Mouse (Mus musculus): Measurements from ENCODE around the gene Cdk6. TPM values are rescaled to one million over a fixed set of nuclear protein-coding genes. Genes with fewer than 3 reads are reported as not detected.

Gene Cdk6
- polyA plus RNA-seq, 1 experiment from 2014 or later, result 11.8 TPM

- Histone ChIP-seq H3K9ac (no peak overlapping the region), H3K36me3 (replicated peaks; ENCODE audit: control insufficient read depth, insufficient read depth) (no peaks in the 10 kb centered on the region), H3K4me3 (replicated peaks; ENCODE audit: low read length) (no peak overlapping the region), H3K9me3 (ENCODE audit: control insufficient read depth, low read length) (no peaks in the 10 kb centered on the region), H3K4me2 (replicated peaks) (no peak overlapping the region), H3K27ac (no peak overlapping the region), H3K4me1 (replicated peaks; ENCODE audit: control insufficient read depth, insufficient read depth, low read length) (no peaks in the 10 kb centered on the region), H3K27me3 (ENCODE audit: control insufficient read depth, insufficient read depth, low read length) (no peaks in the 10 kb centered on the region)
- ATAC-seq (ENCODE audit: low FRiP score) (no peak), DNase-seq (ENCODE audit: low spot score) (no peak)
- WGBS, result 67% methylated on average over 11 of the region's 11 CpGs
Observed at GRCm38 (mm10) chr5:3538505-3539472, 197.5 kb downstream of the Cdk6 start.

- Histone ChIP-seq H3K4me1 (replicated peaks; ENCODE audit: control insufficient read depth, insufficient read depth, low read length) (peaks cover 13% of the 10 kb centered on the region; the same call in 1 of the 2 replicates), H3K9ac (no peak overlapping the region), H3K36me3 (replicated peaks; ENCODE audit: control insufficient read depth, insufficient read depth) (no peaks in the 10 kb centered on the region), H3K9me3 (ENCODE audit: control insufficient read depth, low read length) (no peaks in the 10 kb centered on the region), H3K27me3 (ENCODE audit: control insufficient read depth, insufficient read depth, low read length) (no peaks in the 10 kb centered on the region), H3K27ac (no peak overlapping the region), H3K4me2 (replicated peaks) (no peak overlapping the region), H3K4me3 (replicated peaks; ENCODE audit: low read length) (no peak overlapping the region)
- DNase-seq (ENCODE audit: low spot score), result no peak
- no peak for ATAC-seq (ENCODE audit: low FRiP score)
- WGBS, result 86% methylated on average over 6 of the region's 6 CpGs
Observed at GRCm38 (mm10) chr5:3541871-3542270, 200.6 kb downstream of the Cdk6 start.

- Histone ChIP-seq H3K9me3 (ENCODE audit: control insufficient read depth, low read length) (no peaks in the 10 kb centered on the region), H3K27me3 (ENCODE audit: control insufficient read depth, insufficient read depth, low read length) (no peaks in the 10 kb centered on the region), H3K4me1 (replicated peaks; ENCODE audit: control insufficient read depth, insufficient read depth, low read length) (peaks cover 13% of the 10 kb centered on the region; the same call in 1 of the 2 replicates), H3K4me3 (replicated peaks; ENCODE audit: low read length) (peak within 1 kb of the TSS; percentile 87), H3K9ac (peak within 1 kb of the TSS; percentile 87), H3K36me3 (replicated peaks; ENCODE audit: control insufficient read depth, insufficient read depth) (no peaks in the 10 kb centered on the region), H3K27ac (peak within 1 kb of the TSS; percentile 88), H3K4me2 (replicated peaks) (peak within 1 kb of the TSS; percentile 54)
- ATAC-seq (ENCODE audit: low FRiP score) (peak; percentile 97), DNase-seq (ENCODE audit: low spot score) (peak; percentile 97)
- under 1% methylated on average over 76 of the region's 80 CpGs for WGBS
Observed at GRCm38 (mm10) chr5:3543629-3544479, 202.6 kb downstream of the Cdk6 start, which contains the start of gene Fam133b. Fam133b (plus strand) TSS chr5:3543833.

GRCm38 (mm10) chr5:3544480-3544769 lies 203.1 kb downstream of the Cdk6 start:
- Histone ChIP-seq H3K9me3 (ENCODE audit: control insufficient read depth, low read length) (no peaks in the 10 kb centered on the region), H3K36me3 (replicated peaks; ENCODE audit: control insufficient read depth, insufficient read depth) (no peaks in the 10 kb centered on the region), H3K4me3 (replicated peaks; ENCODE audit: low read length) (peak overlapping the region; percentile 87), H3K9ac (peak overlapping the region; percentile 87), H3K4me1 (replicated peaks; ENCODE audit: control insufficient read depth, insufficient read depth, low read length) (peaks cover 13% of the 10 kb centered on the region; the same call in 1 of the 2 replicates), H3K27me3 (ENCODE audit: control insufficient read depth, insufficient read depth, low read length) (no peaks in the 10 kb centered on the region), H3K27ac (no peak overlapping the region), H3K4me2 (replicated peaks) (peak overlapping the region; percentile 54)
- ATAC-seq (ENCODE audit: low FRiP score), result peak; percentile 28; the same call in 1 of the 2 replicates
- no peak for DNase-seq (ENCODE audit: low spot score)
- 7% methylated on average over 7 of the region's 7 CpGs for WGBS

GRCm38 (mm10) chr5:3546226-3546625 lies 204.9 kb downstream of the Cdk6 start:
- H3K9ac ChIP-seq, result no peak overlapping the region
- no peaks in the 10 kb centered on the region for H3K36me3 ChIP-seq (replicated peaks; ENCODE audit: control insufficient read depth, insufficient read depth)
- no peak overlapping the region for H3K4me3 ChIP-seq (replicated peaks; ENCODE audit: low read length)
- no peaks in the 10 kb centered on the region for H3K27me3 ChIP-seq (ENCODE audit: control insufficient read depth, insufficient read depth, low read length)
- no peaks in the 10 kb centered on the region for H3K9me3 ChIP-seq (ENCODE audit: control insufficient read depth, low read length)
- peaks cover 13% of the 10 kb centered on the region; the same call in 1 of the 2 replicates for H3K4me1 ChIP-seq (replicated peaks; ENCODE audit: control insufficient read depth, insufficient read depth, low read length)
- H3K4me2 ChIP-seq (replicated peaks), result no peak overlapping the region
- DNase-seq (ENCODE audit: low spot score) (no peak), ATAC-seq (ENCODE audit: low FRiP score) (no peak)
- H3K27ac ChIP-seq, result no peak overlapping the region
- 95% methylated on average over 1 of the region's 1 CpGs for WGBS

GRCm38 (mm10) chr5:3551481-3551880 lies 210.2 kb downstream of the Cdk6 start:
- Histone ChIP-seq H3K4me3 (replicated peaks; ENCODE audit: low read length) (no peak overlapping the region), H3K4me1 (replicated peaks; ENCODE audit: control insufficient read depth, insufficient read depth, low read length) (no peaks in the 10 kb centered on the region), H3K27ac (no peak overlapping the region), H3K4me2 (replicated peaks) (no peak overlapping the region), H3K9me3 (ENCODE audit: control insufficient read depth, low read length) (no peaks in the 10 kb centered on the region), H3K36me3 (replicated peaks; ENCODE audit: control insufficient read depth, insufficient read depth) (peaks cover 18% of the 10 kb centered on the region), H3K27me3 (ENCODE audit: control insufficient read depth, insufficient read depth, low read length) (no peaks in the 10 kb centered on the region), H3K9ac (no peak overlapping the region)
- ATAC-seq (ENCODE audit: low FRiP score), result no peak
- DNase-seq (ENCODE audit: low spot score), result no peak
- WGBS, result 96% methylated on average over 1 of the region's 1 CpGs

GRCm38 (mm10) chr5:3554198-3554597 lies 212.9 kb downstream of the Cdk6 start:
- no peak for ATAC-seq (ENCODE audit: low FRiP score)
- no peaks in the 10 kb centered on the region for H3K27me3 ChIP-seq (ENCODE audit: control insufficient read depth, insufficient read depth, low read length)
- no peak overlapping the region for H3K4me3 ChIP-seq (replicated peaks; ENCODE audit: low read length)
- no peak overlapping the region for H3K9ac ChIP-seq
- no peak overlapping the region for H3K27ac ChIP-seq
- no peak for DNase-seq (ENCODE audit: low spot score)
- no peaks in the 10 kb centered on the region for H3K9me3 ChIP-seq (ENCODE audit: control insufficient read depth, low read length)
- no peak overlapping the region for H3K4me2 ChIP-seq (replicated peaks)
- 92% methylated on average over 2 of the region's 2 CpGs for WGBS
- peaks cover 44% of the 10 kb centered on the region for H3K36me3 ChIP-seq (replicated peaks; ENCODE audit: control insufficient read depth, insufficient read depth)
- H3K4me1 ChIP-seq (replicated peaks; ENCODE audit: control insufficient read depth, insufficient read depth, low read length), result no peaks in the 10 kb centered on the region

GRCm38 (mm10) chr5:3571266-3571665 lies 230.0 kb downstream of the Cdk6 start, which contains the start of gene 1700109H08Rik:
1700109H08Rik (plus strand) TSS chr5:3571566.
- Histone ChIP-seq H3K27ac (no peak within 1 kb of the TSS), H3K27me3 (ENCODE audit: control insufficient read depth, insufficient read depth, low read length) (no peaks in the 10 kb centered on the region), H3K9ac (no peak within 1 kb of the TSS), H3K9me3 (ENCODE audit: control insufficient read depth, low read length) (no peaks in the 10 kb centered on the region), H3K36me3 (replicated peaks; ENCODE audit: control insufficient read depth, insufficient read depth) (peaks cover 95% of the 10 kb centered on the region), H3K4me2 (replicated peaks) (no peak within 1 kb of the TSS), H3K4me1 (replicated peaks; ENCODE audit: control insufficient read depth, insufficient read depth, low read length) (no peaks in the 10 kb centered on the region), H3K4me3 (replicated peaks; ENCODE audit: low read length) (no peak within 1 kb of the TSS)
- DNase-seq (ENCODE audit: low spot score), result no peak
- WGBS, result 94% methylated on average over 4 of the region's 4 CpGs
- ATAC-seq (ENCODE audit: low FRiP score), result no peak

- WGBS, result 94% methylated on average over 2 of the region's 2 CpGs
- no peaks in the 10 kb centered on the region for H3K9me3 ChIP-seq (ENCODE audit: control insufficient read depth, low read length)
- ATAC-seq (ENCODE audit: low FRiP score), result no peak
- H3K9ac ChIP-seq, result no peak overlapping the region
- no peak overlapping the region for H3K4me3 ChIP-seq (replicated peaks; ENCODE audit: low read length)
- peaks cover 97% of the 10 kb centered on the region for H3K36me3 ChIP-seq (replicated peaks; ENCODE audit: control insufficient read depth, insufficient read depth)
- no peak overlapping the region for H3K27ac ChIP-seq
- H3K4me2 ChIP-seq (replicated peaks), result no peak overlapping the region
- DNase-seq (ENCODE audit: low spot score), result no peak
- no peaks in the 10 kb centered on the region for H3K4me1 ChIP-seq (replicated peaks; ENCODE audit: control insufficient read depth, insufficient read depth, low read length)
- no peaks in the 10 kb centered on the region for H3K27me3 ChIP-seq (ENCODE audit: control insufficient read depth, insufficient read depth, low read length)
Observed at GRCm38 (mm10) chr5:3574825-3575224, 233.5 kb downstream of the Cdk6 start.
